Mouse (Mus musculus) urinary bladder, adult 18-20 months (tissue): ENCODE measurements around the gene Tmem206.

Source experiments
- DNase-seq, 2 experiments: peaks; one replicate each; pipeline ENCODE4 v3.0.0; 2022; ENCODE audit warnings: low spot score in 2 of 2, mixed read lengths in 2 of 2

Gene Tmem206

GRCm38 (mm10) chr1:191352786-191353488, 27.2 kb downstream of the Tmem206 start:
- peak in 1 of 2 experiments; percentile 31 for DNase-seq

GRCm38 (mm10) chr1:191353836-191354235, 28.1 kb downstream of the Tmem206 start:
- DNase-seq = no peak

- no peak for DNase-seq
Observed at GRCm38 (mm10) chr1:191356936-191357335, 31.2 kb downstream of the Tmem206 start.

GRCm38 (mm10) chr1:191359478-191359877, 33.8 kb downstream of the Tmem206 start:
- DNase-seq = no peak

GRCm38 (mm10) chr1:191362412-191362811, 36.7 kb downstream of the Tmem206 start:
- DNase-seq = no peak

- DNase-seq = no peak
Observed at GRCm38 (mm10) chr1:191364477-191364876, 38.8 kb downstream of the Tmem206 start.

GRCm38 (mm10) chr1:191368193-191368592, 42.5 kb downstream of the Tmem206 start:
- no peak for DNase-seq

GRCm38 (mm10) chr1:191369140-191369539, 43.4 kb downstream of the Tmem206 start:
- DNase-seq = no peak

- DNase-seq = no peak
Observed at GRCm38 (mm10) chr1:191374993-191375643, 49.4 kb downstream of the Tmem206 start.

- DNase-seq = no peak
Observed at GRCm38 (mm10) chr1:191375644-191375998, 49.9 kb downstream of the Tmem206 start.

- no peak for DNase-seq
Observed at GRCm38 (mm10) chr1:191378080-191378479, 52.4 kb downstream of the Tmem206 start.

- no peak for DNase-seq
Observed at GRCm38 (mm10) chr1:191380843-191381242, 55.1 kb downstream of the Tmem206 start.

GRCm38 (mm10) chr1:191381955-191382736, 56.4 kb downstream of the Tmem206 start:
- DNase-seq = no peak

GRCm38 (mm10) chr1:191384786-191385430, 59.2 kb downstream of the Tmem206 start:
- no peak for DNase-seq

- peak in 1 of 2 experiments; percentile 19 for DNase-seq
Observed at GRCm38 (mm10) chr1:191391311-191391710, 65.6 kb downstream of the Tmem206 start.

- no peak for DNase-seq
Observed at GRCm38 (mm10) chr1:191393536-191393935, 67.8 kb downstream of the Tmem206 start.

GRCm38 (mm10) chr1:191394126-191394525, 68.4 kb downstream of the Tmem206 start:
- DNase-seq = no peak

- DNase-seq = no peak
Observed at GRCm38 (mm10) chr1:191395200-191395599, 69.5 kb downstream of the Tmem206 start.

- peak; percentile 45 to 64 for DNase-seq
Observed at GRCm38 (mm10) chr1:191395871-191396433, 70.2 kb downstream of the Tmem206 start.

- peak; percentile 39 to 53 for DNase-seq
Observed at GRCm38 (mm10) chr1:191396446-191396845, 70.7 kb downstream of the Tmem206 start.
